Mouse (Mus musculus) neural tube, embryonic 14.5 days (tissue): Measurements from ENCODE around the gene Clca3a1. TPM values are rescaled to one million over a fixed set of nuclear protein-coding genes. Genes with fewer than 3 reads are reported as not detected.

ENCODE experiments used
- ATAC-seq: fragments of 200-750 bp; cut with Nextera tagmentation; 2 replicates; pipeline ENCODE4 v1.8.0; 2017; ENCODE audit warnings: low read depth, mild to moderate bottlenecking, moderate TSS enrichment, moderate library complexity
- H3K27ac ChIP-seq: fragments of 300-500 bp; sonication (generic); 2 replicates; pipeline ENCODE4 v1.5.1; 2014; ENCODE audit warnings: low read depth, mild to moderate bottlenecking, control low read depth, low read length, moderate library complexity, mixed read lengths
- H3K27me3 ChIP-seq: fragments of 300-500 bp; sonication (generic); 2 replicates; pipeline ENCODE4 v1.6.1; 2014; ENCODE audit warnings: low read length; ENCODE audit not compliant: control insufficient read depth, insufficient read depth
- H3K36me3 ChIP-seq: fragments of 300-500 bp; sonication (generic); 2 replicates; pipeline ENCODE4 v1.6.1; 2014; ENCODE audit warnings: low read length, mixed read lengths; ENCODE audit not compliant: control insufficient read depth, insufficient read depth
- H3K4me1 ChIP-seq: fragments of 300-500 bp; sonication (generic); 2 replicates; pipeline ENCODE4 v1.6.1; 2014; ENCODE audit warnings: low read length; ENCODE audit not compliant: control insufficient read depth, insufficient read depth
- H3K4me2 ChIP-seq: fragments of 300-500 bp; sonication (generic); 2 replicates; pipeline ENCODE4 v1.6.1; 2014; ENCODE audit warnings: mild to moderate bottlenecking, low read depth, low read length, control low read depth
- H3K4me3 ChIP-seq: fragments of 300-500 bp; sonication (generic); 2 replicates; pipeline ENCODE4 v1.5.1; 2014; ENCODE audit warnings: low read depth, low read length, control low read depth, mixed read lengths
- H3K9ac ChIP-seq: fragments of 300-500 bp; sonication (generic); replicated peaks from 2 replicates; pipeline ENCODE4 v1.6.1; 2014; ENCODE audit warnings: low read depth, mild to moderate bottlenecking, control low read depth, low read length, mixed read lengths
- H3K9me3 ChIP-seq: fragments of 300-500 bp; sonication (generic); 2 replicates; pipeline ENCODE4 v1.6.1; 2016; ENCODE audit warnings: low read length; ENCODE audit not compliant: control insufficient read depth
- WGBS: fragments of 180-500 bp; shearing (Covaris S2); extraction: QIAGEN DNeasy Blood & Tissue Kit; methylation state at CpG from one replicate; pipeline ENCODE4 v1.1.7; 2014; 5-methylcytosine and 5-hydroxymethylcytosine counted together
- polyA plus RNA-seq: library from polyadenylated mRNA; unstranded; fragments of >200 nt; fragmentation: Nextera tagmentation; extraction: Ambion mirVana; gene quantifications from 2 replicates; pipeline ENCODE4 v1.2.1, GENCODE M21; 2014

Clca3a1 gene
- polyA plus RNA-seq, 1 experiment from 2014 or later, result 0.35 TPM

DNA sequence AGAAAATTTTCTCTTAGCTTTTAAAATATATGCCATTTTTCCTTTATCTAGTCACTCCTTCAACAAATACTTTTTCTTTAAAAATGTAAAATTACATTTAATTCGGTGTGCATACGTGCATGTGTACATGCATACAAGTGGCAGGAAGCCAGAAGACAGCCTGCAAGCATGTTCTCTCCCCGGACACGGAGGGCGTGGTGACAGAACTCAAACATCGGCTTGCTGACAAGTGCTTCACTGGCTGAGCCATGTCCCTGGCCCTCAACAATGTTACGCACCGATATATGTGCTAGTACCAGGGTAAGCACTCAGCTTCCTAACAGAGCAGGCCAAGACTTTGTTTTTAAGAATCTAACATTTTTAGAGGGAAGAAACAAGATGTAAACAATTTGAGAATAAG lies 46.2 kb downstream of the Clca3a1 start:
- H3K4me2 ChIP-seq, result no peak overlapping the region
- ATAC-seq, result no peak
- no peak overlapping the region for H3K4me3 ChIP-seq
- no peaks in the 10 kb centered on the region for H3K9me3 ChIP-seq
- no peak overlapping the region for H3K27ac ChIP-seq
- peaks cover 25% of the 10 kb centered on the region for H3K4me1 ChIP-seq
- H3K9ac ChIP-seq, result no peak overlapping the region
- 87% methylated on average over 8 of the region's 8 CpGs for WGBS
- H3K27me3 ChIP-seq, result no peaks in the 10 kb centered on the region; the same call in 1 of the 2 replicates
- peaks cover 8% of the 10 kb centered on the region for H3K36me3 ChIP-seq

DNA sequence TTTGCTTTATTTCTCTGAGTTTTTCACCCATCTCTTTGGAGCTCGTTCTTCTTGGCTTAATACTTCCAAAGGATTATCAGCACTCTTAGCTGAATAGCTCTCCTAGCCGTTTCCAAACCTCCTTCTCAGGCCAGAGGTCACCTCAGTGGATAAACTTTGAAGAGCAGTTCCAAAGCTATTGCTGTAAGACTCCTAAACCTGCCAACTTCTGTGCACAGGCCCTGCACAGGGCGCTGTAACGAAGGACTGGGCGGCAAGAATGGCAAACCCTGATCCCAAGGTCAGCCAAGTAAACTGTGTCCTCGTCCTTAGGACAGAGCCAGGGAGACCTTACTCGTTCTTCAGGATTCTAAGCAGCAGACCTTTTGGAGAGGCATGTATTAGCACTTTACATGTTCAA lies 46.7 kb downstream of the Clca3a1 start:
- Histone ChIP-seq H3K4me1 (peaks cover 25% of the 10 kb centered on the region), H3K27me3 (no peaks in the 10 kb centered on the region), H3K27ac (no peak overlapping the region), H3K9ac (no peak overlapping the region), H3K4me3 (no peak overlapping the region), H3K4me2 (no peak overlapping the region), H3K9me3 (no peaks in the 10 kb centered on the region), H3K36me3 (peaks cover 10% of the 10 kb centered on the region)
- 78% methylated on average over 7 of the region's 7 CpGs for WGBS
- no peak for ATAC-seq

DNA sequence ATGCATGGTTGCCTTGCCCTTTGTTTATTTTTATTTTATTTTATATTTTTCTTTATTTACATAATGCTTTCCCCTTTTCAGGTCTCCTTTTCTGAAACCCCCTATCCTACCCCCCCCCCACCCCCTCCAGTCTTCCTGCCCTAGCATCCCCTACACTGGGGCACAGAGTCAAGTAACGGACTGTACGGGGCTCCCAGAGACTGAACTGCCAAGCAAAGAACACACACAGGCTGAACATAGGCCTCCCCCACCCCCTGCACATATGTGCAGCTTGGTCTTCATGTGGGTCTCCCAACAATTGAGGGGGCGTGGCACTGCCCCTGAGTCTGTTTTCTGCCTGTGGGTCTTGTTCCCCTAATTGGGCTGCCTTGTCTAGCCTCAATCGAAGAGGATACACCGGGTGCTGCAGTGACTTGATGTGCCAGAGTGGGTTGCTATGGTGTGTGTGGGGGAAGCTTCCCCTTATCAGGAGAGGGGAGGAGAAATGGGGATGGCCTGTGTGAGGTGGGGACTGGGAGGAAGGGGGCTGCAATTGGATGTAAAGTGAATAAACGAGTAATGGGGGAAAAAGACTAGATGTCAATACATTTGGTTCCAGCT lies 49.1 kb downstream of the Clca3a1 start:
- 78% methylated on average over 6 of the region's 6 CpGs for WGBS
- Histone ChIP-seq H3K4me2 (no peak overlapping the region), H3K9me3 (no peaks in the 10 kb centered on the region), H3K36me3 (peaks cover 17% of the 10 kb centered on the region), H3K9ac (no peak overlapping the region), H3K27ac (no peak overlapping the region), H3K4me3 (no peak overlapping the region), H3K4me1 (peaks cover 7% of the 10 kb centered on the region; the same call in 1 of the 2 replicates), H3K27me3 (no peaks in the 10 kb centered on the region)
- ATAC-seq, result no peak

DNA sequence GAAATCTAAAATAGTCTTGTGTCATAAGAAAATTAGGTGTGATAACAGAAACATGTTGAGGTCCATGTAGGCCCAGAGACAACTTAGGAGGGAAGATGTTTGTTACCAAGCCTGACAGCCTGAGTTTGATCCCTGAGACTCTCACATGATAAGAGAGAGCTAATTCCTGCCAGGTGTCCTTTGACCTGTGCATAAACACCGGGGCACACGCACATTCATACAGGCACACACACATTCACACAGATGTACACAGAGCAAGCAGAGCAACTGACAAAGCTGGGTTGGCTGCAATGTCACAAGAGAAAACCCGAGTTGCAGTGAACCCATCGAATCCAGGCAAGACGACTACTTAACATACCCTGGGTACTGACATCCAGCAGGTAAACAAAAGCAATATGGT lies 52.2 kb downstream of the Clca3a1 start:
- H3K27ac ChIP-seq, result no peak overlapping the region
- H3K4me1 ChIP-seq, result no peaks in the 10 kb centered on the region
- no peaks in the 10 kb centered on the region for H3K27me3 ChIP-seq
- no peak overlapping the region for H3K4me2 ChIP-seq
- ATAC-seq, result no peak
- H3K9ac ChIP-seq, result no peak overlapping the region
- WGBS, result 89% methylated on average over 5 of the region's 5 CpGs
- H3K9me3 ChIP-seq, result no peaks in the 10 kb centered on the region
- H3K4me3 ChIP-seq, result no peak overlapping the region
- peaks cover 24% of the 10 kb centered on the region for H3K36me3 ChIP-seq

DNA sequence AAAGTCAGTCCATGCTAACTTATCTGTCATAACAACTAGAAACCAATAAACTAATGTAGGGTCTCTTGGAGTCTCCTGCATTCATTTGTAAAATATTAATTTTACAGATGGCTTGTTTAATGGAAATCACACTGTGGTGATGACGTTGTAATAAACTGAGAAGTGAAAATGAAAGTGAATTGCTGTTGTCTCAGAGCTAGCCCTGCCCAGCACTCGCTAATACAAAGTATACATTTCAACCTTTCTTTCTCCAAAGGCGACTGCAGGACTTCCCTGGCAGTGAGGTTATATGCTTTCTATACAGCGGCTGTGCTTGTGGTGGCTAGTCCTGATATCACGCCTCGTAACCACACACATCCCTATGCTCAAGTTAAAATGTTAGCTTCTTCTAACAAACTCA lies 56.8 kb downstream of the Clca3a1 start:
- Histone ChIP-seq H3K4me3 (no peak overlapping the region), H3K9ac (no peak overlapping the region), H3K9me3 (no peaks in the 10 kb centered on the region), H3K27ac (no peak overlapping the region), H3K4me1 (no peaks in the 10 kb centered on the region), H3K4me2 (no peak overlapping the region), H3K36me3 (peaks cover 32% of the 10 kb centered on the region), H3K27me3 (no peaks in the 10 kb centered on the region)
- ATAC-seq, result no peak
- 90% methylated on average over 6 of the region's 6 CpGs for WGBS

DNA sequence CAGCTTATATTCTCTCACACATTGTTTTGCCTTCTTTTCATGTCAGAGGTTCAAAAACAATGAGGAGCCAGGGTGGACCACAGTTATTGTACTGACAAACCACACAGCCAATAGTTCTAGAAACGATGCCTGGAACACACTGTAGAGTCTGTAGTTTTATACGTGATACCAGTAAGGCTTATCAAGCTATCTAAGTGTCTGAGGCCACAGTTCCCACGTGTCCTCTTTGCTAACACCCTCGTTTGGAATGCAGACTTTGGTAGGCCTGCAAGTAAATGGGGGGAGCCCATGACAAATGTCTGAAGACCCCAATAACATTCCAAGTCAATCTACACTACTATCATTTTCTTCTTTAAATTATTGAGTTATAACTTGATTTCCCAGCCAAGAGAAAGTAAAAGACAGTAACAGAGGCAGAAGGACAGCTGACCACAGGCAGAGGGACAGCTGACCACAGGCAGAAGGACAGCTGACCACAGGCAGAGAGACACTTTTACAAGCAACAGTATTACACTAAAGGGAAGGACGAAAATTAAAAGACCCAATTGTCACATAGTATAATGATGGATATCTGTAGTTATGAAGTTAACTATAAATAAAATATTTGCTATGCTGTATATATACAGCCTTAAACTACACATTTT lies 61.9 kb downstream of the Clca3a1 start:
- Histone ChIP-seq H3K36me3 (peaks cover 47% of the 10 kb centered on the region), H3K4me2 (no peak overlapping the region), H3K27ac (no peak overlapping the region), H3K9me3 (no peaks in the 10 kb centered on the region), H3K9ac (no peak overlapping the region), H3K4me1 (no peaks in the 10 kb centered on the region), H3K27me3 (no peaks in the 10 kb centered on the region), H3K4me3 (no peak overlapping the region)
- no peak for ATAC-seq
- 90% methylated on average over 5 of the region's 5 CpGs for WGBS

DNA sequence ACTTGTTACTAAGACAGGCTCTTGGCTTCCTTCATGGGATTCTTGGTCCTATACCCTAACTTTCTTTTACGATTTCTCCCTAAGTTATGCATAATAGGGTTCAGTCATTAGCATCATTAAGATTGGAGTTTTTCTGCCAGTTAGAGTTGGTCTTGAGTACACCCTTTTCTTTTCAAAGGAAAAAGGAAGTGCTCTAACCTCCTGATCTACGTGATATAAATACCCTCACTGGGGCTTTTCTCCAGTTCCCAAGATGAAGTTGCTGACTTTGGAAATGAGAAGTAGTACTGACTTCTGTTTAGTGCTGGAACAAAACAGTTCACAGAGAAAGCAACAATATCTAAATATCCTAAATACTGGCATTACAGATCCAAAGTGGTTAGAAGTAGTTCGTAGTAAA lies 62.8 kb downstream of the Clca3a1 start:
- 86% methylated on average over 3 of the region's 3 CpGs for WGBS
- no peaks in the 10 kb centered on the region for H3K9me3 ChIP-seq
- no peak overlapping the region for H3K4me3 ChIP-seq
- H3K27ac ChIP-seq, result no peak overlapping the region
- H3K9ac ChIP-seq, result no peak overlapping the region
- ATAC-seq, result no peak
- no peaks in the 10 kb centered on the region for H3K4me1 ChIP-seq
- no peak overlapping the region for H3K4me2 ChIP-seq
- H3K36me3 ChIP-seq, result peaks cover 42% of the 10 kb centered on the region
- no peaks in the 10 kb centered on the region for H3K27me3 ChIP-seq

DNA sequence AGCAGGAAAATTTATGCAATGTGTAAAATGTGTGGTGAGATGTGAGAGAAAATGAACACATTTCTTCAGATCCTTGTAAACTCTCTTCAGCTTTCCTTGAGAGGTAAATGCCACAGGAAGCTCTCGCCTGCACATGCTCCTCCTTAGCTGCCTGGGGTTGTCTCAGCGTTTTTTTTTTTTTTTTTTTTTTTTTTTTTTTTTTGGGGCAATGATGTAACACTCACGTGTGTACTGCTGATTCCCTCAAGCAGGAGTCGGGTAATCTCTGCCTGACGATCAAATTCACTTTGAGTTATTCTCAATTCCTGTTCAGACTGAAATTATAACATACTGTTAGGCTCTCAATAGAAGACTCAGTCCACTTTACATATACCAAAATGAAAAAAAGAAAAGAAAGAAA lies 63.6 kb downstream of the Clca3a1 start:
- Histone ChIP-seq H3K4me1 (no peaks in the 10 kb centered on the region), H3K9me3 (no peaks in the 10 kb centered on the region), H3K27ac (no peak overlapping the region), H3K9ac (no peak overlapping the region), H3K4me3 (no peak overlapping the region), H3K27me3 (no peaks in the 10 kb centered on the region), H3K4me2 (no peak overlapping the region), H3K36me3 (peaks cover 39% of the 10 kb centered on the region)
- 85% methylated on average over 5 of the region's 5 CpGs for WGBS
- no peak for ATAC-seq

DNA sequence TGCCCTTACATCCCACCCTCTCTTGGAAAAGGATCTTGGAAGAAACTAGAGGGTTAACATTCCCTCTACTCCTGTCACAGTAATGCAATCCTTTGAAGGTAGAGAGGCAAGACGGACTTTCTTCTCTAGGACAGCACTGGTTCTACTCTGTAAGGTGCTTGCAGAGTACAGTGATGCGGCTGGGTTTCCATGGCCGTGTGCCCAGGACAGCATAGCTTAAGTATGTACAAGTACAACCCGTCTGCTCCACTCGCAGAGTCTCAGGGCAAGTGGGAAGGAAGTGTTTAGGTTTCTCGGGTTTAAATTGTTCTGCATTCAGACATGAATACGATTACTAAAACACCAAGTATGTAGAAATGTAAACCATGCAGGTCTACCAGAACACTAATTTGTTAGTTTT lies 65.8 kb downstream of the Clca3a1 start:
- no peak for ATAC-seq
- Histone ChIP-seq H3K9me3 (no peaks in the 10 kb centered on the region), H3K36me3 (peaks cover 41% of the 10 kb centered on the region), H3K4me1 (no peaks in the 10 kb centered on the region), H3K4me3 (no peak overlapping the region), H3K9ac (no peak overlapping the region), H3K4me2 (no peak overlapping the region), H3K27ac (no peak overlapping the region), H3K27me3 (no peaks in the 10 kb centered on the region)
- WGBS, result 92% methylated on average over 7 of the region's 7 CpGs
